Mouse (Mus musculus) midbrain, postnatal 0 days (tissue): ENCODE measurements around the gene Pfn2. TPM values are rescaled to one million over a fixed set of nuclear protein-coding genes. Genes with fewer than 3 reads are reported as not detected.
A peak's percentile ranks its signal among the peaks of the same experiment; 100 is the strongest.
"Not testable (repeated sequence)": the region's sequence is repeated elsewhere in the genome, so short reads cannot be mapped to it uniquely, and the experiment has no call there.

Source experiments
- ATAC-seq: fragments of 200-750 bp; cut with Nextera tagmentation; 2 replicates; pipeline ENCODE4 v1.8.0; 2017; ENCODE audit warnings: moderate number of reproducible peaks, mild to moderate bottlenecking, moderate TSS enrichment, moderate library complexity; ENCODE audit not compliant: low FRiP score
- DNase-seq: peaks from one replicate; pipeline ENCODE4 v3.0.0-alpha.2; 2015; ENCODE audit warnings: low spot score
- H3K27ac ChIP-seq: fragments of 300-500 bp; sonication (generic); 2 replicates; pipeline ENCODE4 v1.5.1; 2014; ENCODE audit warnings: low read depth, mild to moderate bottlenecking, low read length, mixed read lengths
- H3K27me3 ChIP-seq: fragments of 300-500 bp; sonication (generic); 2 replicates; pipeline ENCODE4 v1.6.1; 2014; ENCODE audit warnings: low read length, control low read depth, mixed read lengths; ENCODE audit not compliant: insufficient read depth
- H3K36me3 ChIP-seq: fragments of 300-500 bp; sonication (generic); 2 replicates; pipeline ENCODE4 v1.6.1; 2014; ENCODE audit warnings: low read length, control low read depth, mixed read lengths; ENCODE audit not compliant: insufficient read depth
- H3K4me1 ChIP-seq: fragments of 300-500 bp; sonication (generic); 2 replicates; pipeline ENCODE4 v1.6.1; 2014; ENCODE audit warnings: mild to moderate bottlenecking, control low read depth, antibody characterized with exemption, low read length, mixed read lengths; ENCODE audit not compliant: insufficient read depth
- H3K4me2 ChIP-seq: fragments of 300-500 bp; sonication (generic); 2 replicates; pipeline ENCODE4 v1.6.1; 2014; ENCODE audit warnings: low read depth, mild to moderate bottlenecking, low read length, mixed read lengths; ENCODE audit not compliant: poor library complexity, severe bottlenecking
- H3K4me3 ChIP-seq: fragments of 300-500 bp; sonication (generic); 2 replicates; pipeline ENCODE4 v1.5.1; 2014; ENCODE audit warnings: low read depth, mild to moderate bottlenecking, low read length, moderate library complexity
- H3K9ac ChIP-seq: fragments of 300-500 bp; sonication (generic); replicated peaks from 2 replicates; pipeline ENCODE4 v1.6.1; 2014; ENCODE audit warnings: mild to moderate bottlenecking, low read length, moderate library complexity, mixed read lengths; ENCODE audit not compliant: poor library complexity, severe bottlenecking
- H3K9me3 ChIP-seq: fragments of 300-500 bp; sonication (generic); 2 replicates; pipeline ENCODE4 v1.6.1; 2016; ENCODE audit warnings: low read length, control low read depth
- CTCF ChIP-seq: IDR thresholded peaks from 2 replicates; pipeline ENCODE4 v1.5.1; 2016; ENCODE audit warnings: antibody characterized with exemption, mild to moderate bottlenecking
- WGBS: fragments of 180-500 bp; shearing (Covaris S2); extraction: QIAGEN DNeasy Blood & Tissue Kit; methylation state at CpG from one replicate; pipeline ENCODE4 v1.1.7; 2014; 5-methylcytosine and 5-hydroxymethylcytosine counted together
- polyA plus RNA-seq: library from polyadenylated mRNA; unstranded; fragments of >200 nt; fragmentation: Nextera tagmentation; extraction: Ambion mirVana; gene quantifications from 2 replicates; pipeline ENCODE4 v1.2.1, GENCODE M21; 2015
- total RNA-seq: library from RNA; depleted of rRNA; stranded (reverse); fragments of >200 nt; gene quantifications from 2 replicates; pipeline ENCODE4 v1.2.3, GENCODE M21; 2014; rRNA removed

The Pfn2 gene
- total and polyA plus RNA-seq, 2 experiments from 2014 or later: 477 to 754 TPM

DNA sequence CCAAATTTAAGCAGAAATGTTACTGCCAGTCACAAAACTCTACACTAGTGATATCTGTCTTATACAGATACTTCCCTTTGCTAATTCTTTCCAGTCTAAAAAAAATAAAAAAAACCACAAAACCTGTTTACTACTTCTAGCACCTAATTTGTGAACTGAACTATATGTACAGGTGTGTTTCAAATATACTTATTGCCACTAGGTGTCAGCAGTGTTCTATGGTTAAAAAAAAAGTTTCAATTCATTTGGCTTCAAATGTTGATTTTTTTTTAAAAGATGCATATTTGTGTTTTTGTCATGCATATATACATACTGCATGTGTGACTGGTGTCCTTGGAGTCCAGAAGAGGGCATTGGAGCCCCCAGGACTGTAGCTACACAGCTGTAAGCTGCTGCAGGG, 4.1 kb downstream of the Pfn2 start:
- ATAC-seq: no peak
- Histone ChIP-seq H3K4me3 (no peak overlapping the region), H3K9me3 (no peaks in the 10 kb centered on the region), H3K27ac (no peak overlapping the region), H3K27me3 (no peaks in the 10 kb centered on the region), H3K36me3 (peaks cover 9% of the 10 kb centered on the region), H3K4me2 (no peak overlapping the region), H3K9ac (no peak overlapping the region), H3K4me1 (0 out of 2 replicates have a peak, but pooled peaks cover 5% of the 10 kb centered on the region)
- DNase-seq: peak; percentile 78
- peak; percentile 79 for TF ChIP-seq CTCF

DNA sequence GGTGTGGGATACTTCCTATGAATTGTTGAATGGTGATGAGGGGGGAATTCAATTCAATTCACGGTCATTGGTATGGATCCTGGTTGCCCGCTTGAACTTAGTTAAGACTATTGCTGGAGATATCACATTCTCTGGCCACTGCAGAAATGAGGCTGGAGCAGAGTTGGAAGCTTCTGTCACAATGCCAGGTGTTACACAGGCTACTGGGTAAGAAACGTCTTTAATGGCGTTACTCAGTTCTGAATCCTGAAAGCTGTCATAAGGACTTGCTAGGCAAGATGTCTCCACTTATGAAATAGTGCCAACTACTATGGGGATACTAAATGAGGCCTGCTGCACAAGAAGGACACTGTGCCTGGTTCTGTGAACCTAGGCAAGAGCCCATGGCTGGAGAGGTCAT, 11.0 kb downstream of the Pfn2 start:
- DNase-seq: no peak
- WGBS: 93% methylated on average over 4 of the region's 4 CpGs
- H3K4me1 ChIP-seq: no peaks in the 10 kb centered on the region
- no peak overlapping the region for H3K4me2 ChIP-seq
- ATAC-seq: no peak
- peaks cover 2% of the 10 kb centered on the region; the same call in 1 of the 2 replicates for H3K36me3 ChIP-seq
- H3K4me3 ChIP-seq: no peak overlapping the region
- TF ChIP-seq CTCF: no peak
- no peaks in the 10 kb centered on the region for H3K27me3 ChIP-seq
- H3K9me3 ChIP-seq: no peaks in the 10 kb centered on the region
- H3K27ac ChIP-seq: no peak overlapping the region
- H3K9ac ChIP-seq: no peak overlapping the region

DNA sequence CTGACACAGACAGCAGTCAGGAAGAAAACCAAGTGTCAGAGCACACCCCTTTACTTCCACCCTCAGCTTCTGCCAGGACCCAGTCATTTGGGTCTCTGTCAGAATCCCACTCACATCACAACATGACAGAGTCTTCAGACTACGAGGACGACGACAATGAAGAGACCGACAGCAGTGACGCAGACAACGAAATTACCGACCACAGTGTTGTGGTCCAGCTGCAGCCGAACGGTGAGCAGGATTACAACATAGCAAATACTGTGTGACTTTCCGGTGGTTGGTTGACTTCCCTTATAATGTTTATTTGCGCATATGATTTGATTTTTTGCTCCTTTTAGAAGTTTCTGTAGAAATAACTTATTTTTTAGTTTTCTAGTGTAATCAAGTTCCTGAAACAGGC, 14.3 kb downstream of the Pfn2 start:
- Histone ChIP-seq H3K27me3 (no peaks in the 10 kb centered on the region), H3K4me3 (no peak overlapping the region), H3K4me1 (no peaks in the 10 kb centered on the region), H3K9me3 (no peaks in the 10 kb centered on the region), H3K4me2 (no peak overlapping the region), H3K27ac (no peak overlapping the region), H3K36me3 (peaks cover 2% of the 10 kb centered on the region; the same call in 1 of the 2 replicates), H3K9ac (no peak overlapping the region)
- no peak for DNase-seq
- no peak for TF ChIP-seq CTCF
- ATAC-seq: no peak
- WGBS: 92% methylated on average over 11 of the region's 11 CpGs

GRCm38 (mm10) chr3:57825866-57826265, 22.0 kb downstream of the Pfn2 start:
- Histone ChIP-seq H3K4me1 (no peaks in the 10 kb centered on the region), H3K9ac (no peak overlapping the region), H3K4me3 (no peak overlapping the region), H3K27me3 (no peaks in the 10 kb centered on the region), H3K36me3 (peaks cover 6% of the 10 kb centered on the region; the same call in 1 of the 2 replicates), H3K27ac (no peak overlapping the region), H3K4me2 (no peak overlapping the region), H3K9me3 (no peaks in the 10 kb centered on the region)
- ATAC-seq: no peak
- no peak for TF ChIP-seq CTCF
- DNase-seq: no peak
- 85% methylated on average over 3 of the region's 3 CpGs for WGBS

- peak; percentile 82 for TF ChIP-seq CTCF
- DNase-seq: peak; percentile 65
- H3K9me3 ChIP-seq: no peaks in the 10 kb centered on the region
- 80% methylated on average over 6 of the region's 6 CpGs for WGBS
- no peaks in the 10 kb centered on the region for H3K27me3 ChIP-seq
- no peaks in the 10 kb centered on the region for H3K4me1 ChIP-seq
- no peak overlapping the region for H3K27ac ChIP-seq
- no peaks in the 10 kb centered on the region for H3K36me3 ChIP-seq
- H3K4me2 ChIP-seq: no peak overlapping the region
- no peak overlapping the region for H3K9ac ChIP-seq
- peak; percentile 49; the same call in 1 of the 2 replicates for ATAC-seq
- no peak overlapping the region for H3K4me3 ChIP-seq
These were observed 32.4 kb downstream of the Pfn2 start for GRCm38 (mm10) chr3:57815447-57815846.

DNA sequence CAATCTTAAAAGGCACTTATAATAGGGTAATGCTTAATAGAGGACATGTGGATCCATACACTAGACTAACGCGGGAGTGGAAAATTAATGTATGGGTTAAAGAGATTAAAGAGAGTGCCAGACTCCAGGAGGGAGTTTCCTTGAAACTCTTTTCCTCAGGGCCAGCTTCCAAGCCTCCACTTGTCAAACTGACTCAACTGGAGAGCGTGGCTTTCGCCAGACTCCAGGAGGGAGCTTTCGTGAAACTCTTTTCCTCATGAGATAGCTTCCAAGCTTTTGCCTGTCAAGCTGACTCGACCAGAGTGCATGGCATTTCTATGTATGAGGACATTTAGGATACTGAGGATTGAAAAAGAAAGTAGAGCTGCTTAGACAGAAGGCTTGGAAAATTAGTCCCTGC, 52.8 kb downstream of the Pfn2 start:
- not testable (repeated sequence) for H3K4me3 ChIP-seq, H3K36me3 ChIP-seq, H3K27me3 ChIP-seq, H3K4me1 ChIP-seq, H3K4me2 ChIP-seq, ATAC-seq, H3K27ac ChIP-seq, H3K9ac ChIP-seq, DNase-seq, H3K9me3 ChIP-seq
- whole genome bisulfite sequencing: 27% methylated on average over 6 of the region's 6 CpGs

Other genes starting within 250 kb of the Pfn2 start
- 21.5 and 34.9 TPM in 2 replicates for gene Commd2, start 196.4 kb downstream of the Pfn2 start, total RNA-seq
- 72.6 and 76.4 TPM in 2 replicates for gene Commd2, start 196.4 kb downstream of the Pfn2 start, polyA plus RNA-seq
- gene Ankub1, start 155.3 kb downstream of the Pfn2 start, total RNA-seq: 0.99 TPM in 1 of 2 replicates, not detected in the other
- gene Ankub1, start 155.3 kb downstream of the Pfn2 start, polyA plus RNA-seq: 0.17 and 0.31 TPM in 2 replicates
- gene Rnf13, start 112.0 kb downstream of the Pfn2 start, total RNA-seq: 48.0 and 56.2 TPM in 2 replicates
- gene Rnf13, start 112.0 kb downstream of the Pfn2 start, polyA plus RNA-seq: 88.2 and 94.5 TPM in 2 replicates